Mouse (Mus musculus) left cerebral cortex, postnatal 14 days (tissue): ENCODE results near the gene Fblim1. TPM values are rescaled to one million over a fixed set of nuclear protein-coding genes. Genes with fewer than 3 reads are reported as not detected.
"Not testable (repeated sequence)": the region's sequence is repeated elsewhere in the genome, so short reads cannot be mapped to it uniquely, and the experiment has no call there.

Experiments
- DNase-seq, 2 experiments: peaks; one replicate each; pipeline ENCODE4 v3.0.0; 2021 to 2022; ENCODE audit warnings: low spot score in 2 of 2, mixed read lengths in 1 of 2
- intact Hi-C: fragments of 180-260 bp; cut with DNase I; formaldehyde crosslinking; loops from one replicate; pipeline ENCODE4 v1.15.1; 2025
- total RNA-seq, 2 experiments: library from RNA; stranded (reverse); gene quantifications; 2 replicates each; pipeline ENCODE4 v1.2.3; 2021

The Fblim1 gene
- total RNA-seq, 2 experiments from 2014 or later, result 1.2 to 1.3 TPM

- intact Hi-C loops, result no loop called here
- no peak for DNase-seq
These were observed 32.4 kb downstream of the Fblim1 start for GRCm38 (mm10) chr4:141573359-141573966.

GRCm38 (mm10) chr4:141572668-141573358 is 33.1 kb downstream of the Fblim1 start:
- intact Hi-C loops, result no loop called here
- no peak for DNase-seq

GRCm38 (mm10) chr4:141571934-141572333 is 34.0 kb downstream of the Fblim1 start:
- intact Hi-C loops, result no loop called here

GRCm38 (mm10) chr4:141571337-141571739 is 34.6 kb downstream of the Fblim1 start:
- intact Hi-C loops, result no loop called here
- DNase-seq, result no peak

More at GRCm38 (mm10) chr4:141571934-141572333, 34.0 kb downstream of the Fblim1 start:
- DNase-seq, result no peak

- intact Hi-C loops, result no loop called here
- no peak for DNase-seq
These were observed 35.1 kb downstream of the Fblim1 start for GRCm38 (mm10) chr4:141570821-141571220.

- no peak for DNase-seq
- intact Hi-C loops, result no loop called here
These were observed 35.9 kb downstream of the Fblim1 start for GRCm38 (mm10) chr4:141570004-141570403.

DNA sequence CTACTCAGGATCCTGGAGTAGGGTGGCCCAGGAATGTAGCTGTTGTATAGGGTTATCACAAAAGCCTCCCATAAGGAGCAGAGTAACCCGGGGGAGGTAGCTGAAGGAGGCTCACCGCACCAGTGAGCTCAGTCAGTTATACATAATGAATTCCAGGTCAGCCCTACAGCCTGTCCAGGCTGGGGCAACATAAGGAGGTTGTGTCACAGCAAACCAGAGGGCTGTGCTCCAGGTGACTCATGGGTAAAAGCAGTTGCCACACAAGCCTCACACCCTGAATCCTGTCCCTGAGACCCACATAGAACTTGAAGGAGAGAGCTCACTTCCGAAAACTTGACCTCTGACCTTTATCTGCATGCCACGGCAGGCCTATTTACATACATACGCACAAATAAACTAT is 36.9 kb downstream of the Fblim1 start:
- intact Hi-C loops, result no loop called here
- no peak for DNase-seq

DNA sequence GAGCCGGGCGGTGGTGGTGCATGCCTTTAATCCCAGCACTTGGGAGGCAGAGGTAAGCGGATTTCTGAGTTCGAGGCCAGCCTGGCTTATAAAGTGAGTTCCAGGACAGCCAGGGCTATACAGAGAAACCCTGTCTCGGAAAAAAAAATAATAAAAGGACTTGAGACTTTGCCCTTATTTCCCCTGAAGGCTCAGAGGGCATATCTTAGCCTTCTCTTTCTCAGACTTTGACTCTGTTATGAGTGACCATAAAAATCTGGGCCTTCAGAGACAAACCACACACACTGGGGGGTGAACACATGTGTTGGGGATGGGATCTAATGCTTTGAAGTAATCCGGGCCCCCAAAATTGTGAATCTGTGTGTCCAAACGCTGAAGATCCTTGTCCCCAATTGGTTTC is 38.7 kb downstream of the Fblim1 start:
- DNase-seq, intact Hi-C loops: not testable (repeated sequence)

- intact Hi-C loops, result no loop called here
- DNase-seq, result no peak
These were observed 39.7 kb downstream of the Fblim1 start for GRCm38 (mm10) chr4:141566187-141566586.

- no peak for DNase-seq
- intact Hi-C loops, result no loop called here
These were observed 40.6 kb downstream of the Fblim1 start for GRCm38 (mm10) chr4:141565325-141565724.

DNA sequence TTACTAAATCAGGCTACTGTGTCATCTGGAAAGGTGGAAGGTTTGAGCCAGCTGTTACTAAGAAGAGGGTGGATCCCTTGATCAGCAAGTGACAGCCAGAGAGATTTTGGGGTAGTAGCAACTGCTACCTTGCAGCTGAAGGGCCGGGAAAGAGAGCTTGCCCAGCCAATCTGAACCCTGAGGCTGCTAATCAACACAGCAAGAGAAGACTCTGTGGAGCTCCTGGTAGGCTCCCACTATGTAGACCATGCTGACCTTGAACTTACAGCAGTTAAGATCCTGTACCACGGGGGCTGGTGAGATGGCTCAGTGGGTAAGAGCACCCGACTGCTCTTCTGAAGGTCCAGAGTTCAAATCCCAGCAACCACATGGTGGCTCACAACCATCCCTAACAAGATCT is 41.2 kb downstream of the Fblim1 start:
- intact Hi-C loops, result no loop called here
- DNase-seq, result no peak

GRCm38 (mm10) chr4:141564209-141564608 is 41.7 kb downstream of the Fblim1 start:
- intact Hi-C loops, result no loop called here

GRCm38 (mm10) chr4:141562281-141562680 is 43.6 kb downstream of the Fblim1 start:
- no peak for DNase-seq
- intact Hi-C loops, result no loop called here

More at GRCm38 (mm10) chr4:141564209-141564608, 41.7 kb downstream of the Fblim1 start:
- no peak for DNase-seq

DNA sequence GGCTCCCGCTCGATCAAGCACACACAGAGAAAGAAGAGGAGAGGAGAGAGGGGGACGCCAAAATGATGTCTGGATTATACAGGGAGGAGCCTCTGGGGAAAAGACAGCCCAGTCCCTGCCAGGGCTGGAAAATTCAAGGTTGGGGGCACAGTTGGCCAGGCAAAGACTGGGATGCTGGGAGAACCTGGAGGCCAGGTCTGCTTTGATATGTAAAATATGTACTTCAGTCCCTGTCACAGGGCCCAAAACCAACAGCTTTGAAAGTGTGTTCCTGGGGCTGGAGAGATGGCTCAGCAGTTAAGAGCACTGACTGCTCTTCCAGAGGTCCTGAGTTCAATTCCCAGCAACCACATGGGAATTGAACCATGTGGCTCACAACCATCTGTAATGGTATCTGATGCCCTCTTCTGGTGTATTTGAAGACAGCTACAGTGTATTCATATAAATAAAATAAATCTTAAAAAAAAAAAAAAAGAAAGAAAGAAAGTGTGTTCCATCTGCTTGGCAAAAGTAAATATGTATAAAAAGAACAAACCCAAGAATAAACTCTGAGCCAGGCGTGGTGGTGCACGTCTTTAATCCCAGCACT is 44.5 kb downstream of the Fblim1 start:
- DNase-seq, intact Hi-C loops: not testable (repeated sequence)

- DNase-seq, result peak in 1 of 2 experiments; percentile 73
- intact Hi-C loops, result loop anchor here (1.0 to 2.0 kb wide), 2 partner anchors 25 to 129 kb away; no protein-coding TSS in a partner anchor
These were observed 46.0 kb downstream of the Fblim1 start for GRCm38 (mm10) chr4:141559898-141560263.

GRCm38 (mm10) chr4:141559131-141559897 is 46.6 kb downstream of the Fblim1 start:
- DNase-seq, result peak; percentile 69 to 77
- intact Hi-C loops, result loop anchor here (2.0 kb wide), 1 partner anchor 25 kb away; no protein-coding TSS in a partner anchor

- intact Hi-C loops, result loop anchor here (2.0 kb wide), 1 partner anchor 24 kb away; no protein-coding TSS in a partner anchor
- peak in 1 of 2 experiments; percentile 24 for DNase-seq
These were observed 47.2 kb downstream of the Fblim1 start for GRCm38 (mm10) chr4:141558658-141559057.

DNA sequence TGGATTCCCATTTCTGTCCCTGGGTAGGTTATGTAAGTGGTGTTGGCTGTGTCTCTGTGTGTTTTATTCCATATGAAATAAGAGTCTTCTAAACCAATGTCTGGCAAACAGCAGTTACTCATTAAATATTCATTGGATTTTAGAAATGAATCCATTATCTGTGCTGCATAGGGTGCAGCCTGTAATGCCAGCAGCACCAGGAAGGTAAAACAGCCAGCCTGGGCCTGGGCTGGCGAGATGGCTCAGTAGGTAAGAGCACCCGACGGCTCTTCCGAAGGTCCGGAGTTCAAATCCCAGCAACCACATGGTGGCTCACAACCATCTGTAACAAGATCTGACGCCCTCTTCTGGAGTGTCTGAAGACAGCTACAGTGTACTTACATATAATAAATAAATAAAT is 49.7 kb downstream of the Fblim1 start:
- DNase-seq, intact Hi-C loops: not testable (repeated sequence)

DNA sequence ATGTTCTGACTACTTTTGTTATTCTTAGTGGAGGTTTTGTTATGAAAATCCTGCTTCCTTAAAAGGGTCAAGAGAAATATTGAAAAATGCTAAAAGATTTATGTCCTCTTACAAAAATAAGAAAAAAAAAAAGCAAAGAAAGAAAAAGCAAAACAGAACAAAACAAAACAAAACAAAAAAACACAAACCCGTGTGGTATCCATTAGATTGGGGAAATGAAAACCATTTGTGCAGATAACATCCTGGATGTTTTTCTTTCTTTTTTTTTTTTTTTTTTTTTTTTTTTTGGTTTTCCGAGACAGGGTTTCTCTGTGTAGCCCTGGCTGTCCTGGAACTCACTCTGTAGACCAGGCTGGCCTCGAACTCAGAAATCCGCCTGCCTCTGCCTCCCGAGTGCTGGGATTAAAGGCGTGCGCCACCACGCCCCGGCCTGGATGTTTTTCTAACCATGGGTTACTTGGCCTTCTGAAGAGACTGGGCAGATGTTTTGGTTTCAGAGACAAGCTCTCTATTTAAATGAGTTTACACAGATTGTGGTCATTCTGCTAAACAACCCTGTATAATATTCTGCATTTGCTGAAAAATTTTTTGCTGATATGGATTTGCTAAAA is 51.5 kb downstream of the Fblim1 start:
- DNase-seq, intact Hi-C loops: not testable (repeated sequence)
